Mouse (Mus musculus) kidney, postnatal 0 days (tissue): Measurements from ENCODE around the gene Dhcr24. TPM values are rescaled to one million over a fixed set of nuclear protein-coding genes. Genes with fewer than 3 reads are reported as not detected.

Experiments
- ATAC-seq: fragments of 200-750 bp; cut with Nextera tagmentation; replicated peaks from 2 replicates; pipeline ENCODE4 v1.8.0; 2017; ENCODE audit warnings: low read depth, moderate number of reproducible peaks, moderate TSS enrichment, moderate library complexity; ENCODE audit not compliant: low FRiP score
- DNase-seq: peaks from one replicate; pipeline ENCODE4 v3.0.0-alpha.2; 2016; ENCODE audit warnings: low spot score
- H3K27ac ChIP-seq: fragments of 300-500 bp; sonication (generic); 2 replicates; pipeline ENCODE4 v1.5.1; 2014; ENCODE audit warnings: mild to moderate bottlenecking
- H3K27me3 ChIP-seq: fragments of 300-500 bp; sonication (generic); 2 replicates; pipeline ENCODE4 v1.6.1; 2014; ENCODE audit warnings: low read length, mixed read lengths; ENCODE audit not compliant: insufficient read depth
- H3K36me3 ChIP-seq: fragments of 300-500 bp; sonication (generic); 2 replicates; pipeline ENCODE4 v1.6.1; 2014; ENCODE audit warnings: low read length, mixed read lengths; ENCODE audit not compliant: insufficient read depth
- H3K4me1 ChIP-seq: fragments of 300-500 bp; sonication (generic); replicated peaks from 2 replicates; pipeline ENCODE4 v1.6.1; 2014; ENCODE audit warnings: antibody characterized with exemption, low read length, mixed read lengths; ENCODE audit not compliant: insufficient read depth
- H3K4me2 ChIP-seq: fragments of 300-500 bp; sonication (generic); 2 replicates; pipeline ENCODE4 v1.6.1; 2014; ENCODE audit warnings: mild to moderate bottlenecking, low read length, moderate library complexity, mixed read lengths
- H3K4me3 ChIP-seq: fragments of 300-500 bp; sonication (generic); replicated peaks from 2 replicates; pipeline ENCODE4 v1.5.1; 2014; ENCODE audit warnings: low read depth, low read length
- H3K9ac ChIP-seq: fragments of 300-500 bp; sonication (generic); 2 replicates; pipeline ENCODE4 v1.6.1; 2014; ENCODE audit warnings: low read depth, low read length
- H3K9me3 ChIP-seq: fragments of 300-500 bp; sonication (generic); replicated peaks from 2 replicates; pipeline ENCODE4 v1.6.1; 2016; ENCODE audit warnings: low read length, inconsistent platforms, mixed read lengths
- CTCF ChIP-seq: IDR thresholded peaks from 2 replicates; pipeline ENCODE4 v1.5.1; 2016; ENCODE audit warnings: antibody characterized with exemption, low read depth, mild to moderate bottlenecking, moderate library complexity
- WGBS: fragments of 180-500 bp; shearing (Covaris S2); extraction: QIAGEN DNeasy Blood & Tissue Kit; methylation state at CpG from one replicate; pipeline ENCODE4 v1.1.7; 2014; 5-methylcytosine and 5-hydroxymethylcytosine counted together
- polyA plus RNA-seq: library from polyadenylated mRNA; unstranded; fragments of >200 nt; fragmentation: Nextera tagmentation; extraction: Ambion mirVana; gene quantifications from 2 replicates; pipeline ENCODE4 v1.2.1, GENCODE M21; 2015

The Dhcr24 gene
- polyA plus RNA-seq, 1 experiment from 2014 or later, result 6.5 TPM

- ATAC-seq (no peak), DNase-seq (no peak)
- no peak overlapping the region for H3K9ac ChIP-seq
- H3K4me1 ChIP-seq, result peaks cover 8% of the 10 kb centered on the region; the same call in 1 of the 2 replicates
- no peaks in the 10 kb centered on the region for H3K9me3 ChIP-seq
- no peaks in the 10 kb centered on the region for H3K36me3 ChIP-seq
- H3K4me2 ChIP-seq, result no peak overlapping the region
- H3K4me3 ChIP-seq, result no peak overlapping the region
- TF ChIP-seq CTCF, result no peak
- H3K27me3 ChIP-seq, result no peaks in the 10 kb centered on the region
- 78% methylated on average over 8 of the region's 8 CpGs for WGBS
- no peak overlapping the region for H3K27ac ChIP-seq
Measured at GRCm38 (mm10) chr4:106613105-106613504, 52.3 kb downstream of the Dhcr24 start.

GRCm38 (mm10) chr4:106613560-106613959, 52.7 kb downstream of the Dhcr24 start:
- Histone ChIP-seq H3K4me2 (no peak overlapping the region), H3K4me3 (no peak overlapping the region), H3K36me3 (no peaks in the 10 kb centered on the region), H3K9me3 (no peaks in the 10 kb centered on the region), H3K4me1 (peaks cover 8% of the 10 kb centered on the region; the same call in 1 of the 2 replicates), H3K27me3 (no peaks in the 10 kb centered on the region), H3K9ac (no peak overlapping the region), H3K27ac (no peak overlapping the region)
- 72% methylated on average over 3 of the region's 3 CpGs for WGBS
- ATAC-seq, result no peak
- no peak for TF ChIP-seq CTCF
- no peak for DNase-seq

- Histone ChIP-seq H3K27ac (no peak overlapping the region), H3K27me3 (no peaks in the 10 kb centered on the region), H3K36me3 (no peaks in the 10 kb centered on the region), H3K9me3 (no peaks in the 10 kb centered on the region), H3K4me3 (no peak overlapping the region), H3K9ac (no peak overlapping the region), H3K4me2 (no peak overlapping the region), H3K4me1 (peaks cover 8% of the 10 kb centered on the region; the same call in 1 of the 2 replicates)
- DNase-seq (peak; percentile 87), ATAC-seq (peak; percentile 65)
- peak; percentile 99 for TF ChIP-seq CTCF
- 45% methylated on average over 7 of the region's 7 CpGs for WGBS
Measured at GRCm38 (mm10) chr4:106614180-106614797, 53.5 kb downstream of the Dhcr24 start.

- WGBS, result 85% methylated on average over 9 of the region's 9 CpGs
- Histone ChIP-seq H3K36me3 (no peaks in the 10 kb centered on the region), H3K9me3 (no peaks in the 10 kb centered on the region), H3K4me2 (no peak overlapping the region), H3K27ac (no peak overlapping the region), H3K4me1 (peaks cover 8% of the 10 kb centered on the region; the same call in 1 of the 2 replicates), H3K9ac (no peak overlapping the region), H3K4me3 (no peak overlapping the region), H3K27me3 (no peaks in the 10 kb centered on the region)
- DNase-seq, result no peak
- TF ChIP-seq CTCF, result no peak
- ATAC-seq, result no peak
Measured at GRCm38 (mm10) chr4:106614881-106615280, 54.0 kb downstream of the Dhcr24 start.

- TF ChIP-seq CTCF, result no peak
- H3K4me3 ChIP-seq, result no peak overlapping the region
- no peaks in the 10 kb centered on the region for H3K36me3 ChIP-seq
- DNase-seq (no peak), ATAC-seq (no peak)
- no peaks in the 10 kb centered on the region for H3K27me3 ChIP-seq
- H3K4me2 ChIP-seq, result no peak overlapping the region
- no peak overlapping the region for H3K9ac ChIP-seq
- no peaks in the 10 kb centered on the region for H3K9me3 ChIP-seq
- peaks cover 8% of the 10 kb centered on the region; the same call in 1 of the 2 replicates for H3K4me1 ChIP-seq
- 71% methylated on average over 12 of the region's 12 CpGs for WGBS
- no peak overlapping the region for H3K27ac ChIP-seq
Measured at GRCm38 (mm10) chr4:106615637-106616036, 54.8 kb downstream of the Dhcr24 start.

- WGBS, result under 1% methylated on average over 18 of the region's 19 CpGs
- 0 out of 2 replicates have a peak, but pooled peaks cover 4% of the 10 kb centered on the region for H3K27me3 ChIP-seq
- no peak within 1 kb of the TSS for H3K27ac ChIP-seq
- no peaks in the 10 kb centered on the region for H3K9me3 ChIP-seq
- H3K4me1 ChIP-seq, result peaks cover 8% of the 10 kb centered on the region; the same call in 1 of the 2 replicates
- DNase-seq (peak; percentile 37), ATAC-seq (no peak)
- H3K9ac ChIP-seq, result no peak within 1 kb of the TSS
- no peak for TF ChIP-seq CTCF
- no peaks in the 10 kb centered on the region for H3K36me3 ChIP-seq
- H3K4me2 ChIP-seq, result peak within 1 kb of the TSS; percentile 38
- H3K4me3 ChIP-seq, result no peak within 1 kb of the TSS
Measured at GRCm38 (mm10) chr4:106617056-106617455, 56.2 kb downstream of the Dhcr24 start, which contains the start of gene Lexm. Gene Lexm, minus strand, starts transcription at chr4:106617241.
